Mouse (Mus musculus): ENCODE results near the gene Duoxa1.

DNA sequence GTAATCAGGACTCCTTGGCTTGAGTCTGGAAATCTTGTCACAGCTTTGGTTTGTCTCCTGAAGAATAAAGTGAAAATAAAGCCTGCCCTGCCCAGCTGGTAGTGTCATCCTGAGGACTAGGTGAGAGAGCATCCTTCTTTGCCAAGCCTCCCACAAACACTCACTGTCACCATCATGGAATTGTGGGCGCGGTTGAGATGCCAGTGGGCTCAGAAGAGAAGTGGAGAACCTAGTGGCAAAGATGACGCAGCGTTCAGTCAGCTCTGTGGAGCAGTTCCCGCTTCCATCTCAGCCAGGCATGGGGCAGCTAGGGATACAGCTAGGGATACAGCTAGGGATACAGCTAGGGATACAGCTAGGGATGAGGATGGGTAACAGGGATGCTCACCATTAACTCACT lies 57.5 kb downstream of the Duoxa1 start:
- TF ChIP-seq CTCF (IDR thresholded peaks at IDR 0.05; ENCODE audit: extremely low read depth, insufficient read length, insufficient replicate concordance, low read depth, low read length) (no peak), POLR2A (IDR thresholded peaks at IDR 0.05; ENCODE audit: low read depth, low read length) (no peak)
